Mouse (Mus musculus) right cerebral cortex, postnatal 4 days (tissue): ENCODE data around the gene Gm36245.
"Not testable (repeated sequence)": the region's sequence is repeated elsewhere in the genome, so short reads cannot be mapped to it uniquely, and the experiment has no call there.

Experiments used
- DNase-seq: peaks from one replicate; pipeline ENCODE4 v3.0.0-alpha.2; 2022

Gm36245 gene

GRCm38 (mm10) chr15:77598958-77599357 lies at the start of gene Gm36245:
Gm36245 (plus strand) TSS chr15:77599258.
- DNase-seq: no peak

DNA sequence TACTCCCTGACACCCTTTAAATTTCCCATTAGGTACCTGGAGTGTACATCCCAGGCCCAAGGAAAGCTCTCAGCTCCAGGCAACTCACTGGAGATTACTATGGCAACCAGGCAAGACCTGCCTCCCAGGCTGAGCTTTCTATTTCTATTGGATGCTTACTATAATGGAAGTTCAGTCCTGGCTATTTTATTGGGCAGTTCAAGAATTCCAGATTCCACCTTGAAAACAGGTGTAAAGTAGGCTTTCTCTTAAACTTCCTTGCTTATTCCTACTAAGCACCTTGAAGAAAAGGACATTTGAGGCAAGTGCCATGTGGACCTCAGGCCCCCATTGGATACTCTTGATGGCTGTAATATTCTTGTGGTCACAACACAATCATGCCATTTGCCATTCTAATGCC lies 37.3 kb upstream of the Gm36245 start, which contains the start of gene 1700025B11Rik:
1700025B11Rik (minus strand) TSS at position 101 of the 400 bp plus-strand sequence.
- DNase-seq: no peak

- no peak for DNase-seq
Measured at GRCm38 (mm10) chr15:77563219-77563618, 35.8 kb upstream of the Gm36245 start.

GRCm38 (mm10) chr15:77578801-77579200 lies 20.3 kb upstream of the Gm36245 start:
- DNase-seq: no peak

GRCm38 (mm10) chr15:77579311-77579710 lies 19.7 kb upstream of the Gm36245 start:
- no peak for DNase-seq

GRCm38 (mm10) chr15:77581681-77582080 lies 17.4 kb upstream of the Gm36245 start:
- no peak for DNase-seq

- no peak for DNase-seq
Measured at GRCm38 (mm10) chr15:77587026-77587425, 12.0 kb upstream of the Gm36245 start.

GRCm38 (mm10) chr15:77588981-77589380 lies 10.1 kb upstream of the Gm36245 start:
- DNase-seq: no peak

- no peak for DNase-seq
Measured at GRCm38 (mm10) chr15:77590881-77591280, 8.2 kb upstream of the Gm36245 start.

- DNase-seq: no peak
Measured at GRCm38 (mm10) chr15:77593557-77593956, 5.5 kb upstream of the Gm36245 start.

- no peak for DNase-seq
Measured at GRCm38 (mm10) chr15:77595961-77596360, 3.1 kb upstream of the Gm36245 start, which contains the start of gene Apol10b. Apol10b (minus strand) TSS chr15:77596125.

GRCm38 (mm10) chr15:77598429-77598828 lies 629 bp upstream of the Gm36245 start:
- DNase-seq: no peak

- DNase-seq: no peak
Measured at GRCm38 (mm10) chr15:77606069-77606468, 7.0 kb downstream of the Gm36245 start.

DNA sequence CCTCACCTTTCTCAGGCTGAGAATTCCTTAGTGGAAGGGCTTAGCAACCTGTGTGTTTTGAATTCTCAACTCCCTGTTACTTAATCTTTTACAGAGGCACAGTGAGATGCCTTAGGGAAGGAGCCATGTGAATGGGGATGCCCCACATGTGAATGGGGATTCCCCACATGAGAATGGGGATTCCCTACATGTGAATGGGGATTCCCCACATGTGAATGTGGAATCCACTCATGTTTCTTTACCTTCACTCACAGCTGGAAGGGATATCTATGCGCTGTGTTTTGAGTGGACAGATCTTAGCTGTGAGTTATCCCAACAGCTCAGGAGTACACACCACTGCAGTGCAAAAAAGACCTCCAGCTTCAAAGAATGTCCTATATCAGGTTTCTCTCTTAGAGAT lies 25.7 kb downstream of the Gm36245 start:
- DNase-seq: no peak

DNA sequence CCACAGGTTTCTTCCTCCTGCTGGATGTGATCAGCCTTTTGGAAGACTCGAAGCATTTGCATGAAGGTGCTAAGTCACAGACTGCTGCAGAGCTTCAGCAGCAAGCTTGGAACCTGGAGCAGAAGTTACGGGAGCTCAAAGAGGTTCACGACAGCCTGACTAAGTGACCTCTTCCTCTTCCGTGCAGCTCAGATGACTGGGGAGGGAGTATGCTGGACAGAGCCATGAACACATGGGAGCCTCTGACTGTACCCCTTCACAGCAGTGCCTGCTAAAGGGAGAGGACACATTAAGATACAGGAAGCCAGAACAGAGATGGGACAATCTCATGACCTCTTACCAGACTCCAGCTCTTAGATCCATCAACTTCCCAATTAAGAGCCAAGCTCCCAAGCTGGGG lies 27.4 kb downstream of the Gm36245 start:
- DNase-seq: not testable (repeated sequence)

GRCm38 (mm10) chr15:77628647-77629046 lies 29.6 kb downstream of the Gm36245 start:
- DNase-seq: not testable (repeated sequence)

DNA sequence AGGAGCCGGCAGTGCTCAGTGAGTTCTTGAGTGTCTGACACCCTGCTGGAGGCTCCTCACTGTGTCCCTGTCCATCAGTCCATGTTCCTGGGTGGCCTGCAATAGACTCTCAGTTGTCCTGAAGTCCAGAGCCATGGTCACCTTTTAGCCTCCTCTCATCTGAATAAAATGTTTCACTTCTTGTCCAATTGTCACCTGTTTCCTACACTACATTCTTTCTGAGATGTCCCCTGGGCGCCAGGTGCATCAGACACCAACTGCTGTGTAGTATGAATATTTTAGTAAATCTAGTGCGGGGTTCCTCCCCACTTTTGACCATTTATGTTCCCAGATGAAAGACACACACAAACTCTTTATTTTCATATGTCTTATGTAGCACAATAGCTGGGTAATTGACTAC lies 30.8 kb downstream of the Gm36245 start:
- not testable (repeated sequence) for DNase-seq

DNA sequence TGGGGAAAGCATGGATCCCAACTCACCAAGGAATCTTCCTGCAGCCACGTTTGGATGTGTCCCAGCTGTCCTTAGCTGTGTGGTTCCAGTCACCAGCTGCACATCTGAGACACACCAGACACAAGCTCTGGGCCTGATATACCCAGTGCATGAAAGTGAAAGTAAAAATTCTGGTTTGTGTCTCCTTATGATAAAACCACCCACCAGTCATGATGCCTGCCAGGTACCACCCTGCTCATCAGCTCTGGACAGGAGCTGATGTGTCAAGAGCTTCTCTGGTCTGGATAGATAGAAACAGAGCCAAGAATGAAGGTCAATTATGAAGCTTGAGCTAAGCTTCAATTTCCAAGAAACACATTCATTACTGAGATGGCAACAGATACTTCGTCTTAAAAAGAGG lies 44.1 kb downstream of the Gm36245 start, which contains the start of gene Apol11b:
Apol11b (minus strand) TSS at position 111 of the 400 bp plus-strand sequence.
- not testable (repeated sequence) for DNase-seq

GRCm38 (mm10) chr15:77651143-77651542 lies 52.1 kb downstream of the Gm36245 start:
- DNase-seq: not testable (repeated sequence)
